Mouse (Mus musculus) telencephalon, adult 2 months (tissue): Measurements from ENCODE around the gene Abr.
A peak's percentile ranks its signal among the peaks of the same experiment; 100 is the strongest.

Experiments
- DNase-seq: peaks from one replicate; pipeline ENCODE4 v3.0.0-alpha.2; 2011; ENCODE audit warnings: low read depth, low spot score

The Abr gene

GRCm38 (mm10) chr11:76569436-76569835 is 52.7 kb downstream of the Abr start:
- DNase-seq, result no peak

- no peak for DNase-seq
Observed at GRCm38 (mm10) chr11:76566081-76566480, 56.0 kb downstream of the Abr start.

GRCm38 (mm10) chr11:76562584-76562983 is 59.5 kb downstream of the Abr start:
- no peak for DNase-seq

- no peak for DNase-seq
Observed at GRCm38 (mm10) chr11:76562165-76562564, 59.9 kb downstream of the Abr start.

GRCm38 (mm10) chr11:76557837-76558236 is 64.3 kb downstream of the Abr start:
- no peak for DNase-seq

GRCm38 (mm10) chr11:76548153-76548721 is 73.9 kb downstream of the Abr start:
- no peak for DNase-seq

GRCm38 (mm10) chr11:76547420-76547819 is 74.7 kb downstream of the Abr start:
- no peak for DNase-seq

- DNase-seq, result no peak
Observed at GRCm38 (mm10) chr11:76546431-76546830, 75.7 kb downstream of the Abr start.

GRCm38 (mm10) chr11:76543300-76543699 is 78.8 kb downstream of the Abr start:
- no peak for DNase-seq

- DNase-seq, result no peak
Observed at GRCm38 (mm10) chr11:76540973-76541372, 81.1 kb downstream of the Abr start.

GRCm38 (mm10) chr11:76537401-76537800 is 84.7 kb downstream of the Abr start:
- no peak for DNase-seq

GRCm38 (mm10) chr11:76536576-76537354 is 85.3 kb downstream of the Abr start:
- DNase-seq, result no peak

GRCm38 (mm10) chr11:76532001-76532400 is 90.1 kb downstream of the Abr start:
- no peak for DNase-seq

- no peak for DNase-seq
Observed at GRCm38 (mm10) chr11:76530966-76531678, 91.0 kb downstream of the Abr start.

GRCm38 (mm10) chr11:76530168-76530935 is 91.8 kb downstream of the Abr start:
- no peak for DNase-seq

- DNase-seq, result peak; percentile 78
Observed at GRCm38 (mm10) chr11:76529352-76530141, 92.6 kb downstream of the Abr start.

- no peak for DNase-seq
Observed at GRCm38 (mm10) chr11:76525646-76526351, 96.3 kb downstream of the Abr start.

- DNase-seq, result no peak
Observed at GRCm38 (mm10) chr11:76524947-76525346, 97.2 kb downstream of the Abr start.

GRCm38 (mm10) chr11:76523356-76523755 is 98.8 kb downstream of the Abr start:
- no peak for DNase-seq

- no peak for DNase-seq
Observed at GRCm38 (mm10) chr11:76520889-76521288, 101.2 kb downstream of the Abr start.
